Mouse (Mus musculus) embryonic fibroblast, embryonic 13.5 days (primary cell): ENCODE results near the gene Rad51b. TPM values are rescaled to one million over a fixed set of nuclear protein-coding genes. Genes with fewer than 3 reads are reported as not detected.

Experiments used
- H3K27ac ChIP-seq: 2 replicates; pipeline ENCODE4 v1.5.1; 2012; ENCODE audit warnings: low read length, control low read depth, inconsistent platforms; ENCODE audit not compliant: insufficient read depth
- H3K4me1 ChIP-seq: 2 replicates; pipeline ENCODE4 v1.6.1; 2011; ENCODE audit warnings: low read length; ENCODE audit not compliant: control insufficient read depth, insufficient read depth
- H3K4me3 ChIP-seq: 2 replicates; pipeline ENCODE4 v1.5.1; 2011; ENCODE audit warnings: mild to moderate bottlenecking, control low read depth, low read length; ENCODE audit not compliant: insufficient read depth
- CTCF ChIP-seq: IDR thresholded peaks from 2 replicates; pipeline ENCODE4 v1.5.1; 2011; ENCODE audit warnings: mild to moderate bottlenecking, control low read depth, low read length, moderate library complexity, borderline replicate concordance; ENCODE audit not compliant: insufficient read depth
- POLR2A ChIP-seq: IDR thresholded peaks from 2 replicates; pipeline ENCODE4 v1.6.1; 2011; ENCODE audit warnings: low read depth, mild to moderate bottlenecking, control low read depth, low read length, moderate library complexity
- polyA plus RNA-seq: library from polyadenylated mRNA; stranded (reverse); fragments of >200 nt; gene quantifications from 2 replicates; pipeline ENCODE4 v1.2.4, GENCODE M21; 2011; ENCODE audit warnings: low read depth; ENCODE audit not compliant: missing spikeins, insufficient read length

Rad51b gene
- polyA plus RNA-seq, 1 experiment = 4.0 TPM

DNA sequence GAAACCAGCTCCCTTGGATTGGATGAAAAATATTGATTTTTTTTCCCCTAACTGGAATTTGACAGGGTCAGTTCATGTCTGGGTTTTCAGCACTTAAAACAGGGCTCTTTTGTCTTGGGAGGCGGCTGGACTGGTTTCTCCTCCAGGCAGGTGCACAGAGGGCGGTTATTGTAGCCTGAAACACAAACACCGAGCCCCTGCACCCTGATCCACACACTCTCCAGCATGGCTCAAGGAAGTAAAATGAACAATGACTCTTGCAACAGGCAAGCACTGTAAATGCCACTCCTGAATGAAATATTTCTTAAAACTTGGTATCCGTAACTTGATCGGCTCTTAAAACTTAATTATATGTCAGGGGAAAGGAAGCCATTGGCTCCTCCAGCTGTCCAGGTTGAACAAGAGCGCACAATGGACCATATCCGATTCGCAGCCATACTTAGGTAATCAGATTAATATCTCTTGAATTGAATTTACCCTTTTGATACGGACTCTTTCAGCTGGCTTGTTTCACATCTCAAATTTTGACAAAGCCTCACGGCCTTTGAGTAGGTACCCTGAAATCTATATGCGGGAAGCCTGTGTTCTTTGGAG lies 377.9 kb downstream of the Rad51b start:
- TF ChIP-seq POLR2A = no peak
- no peak for TF ChIP-seq CTCF

GRCm38 (mm10) chr12:79675440-79676176 lies 378.5 kb downstream of the Rad51b start:
- H3K4me1 ChIP-seq = peaks cover 6% of the 10 kb centered on the region; the same call in 1 of the 2 replicates
- no peak overlapping the region for H3K27ac ChIP-seq
- H3K4me3 ChIP-seq = no peak overlapping the region
- TF ChIP-seq CTCF (no peak), POLR2A (no peak)

More for the DNA sequence above, 377.9 kb downstream of the Rad51b start:
- no peak overlapping the region for H3K27ac ChIP-seq
- no peak overlapping the region for H3K4me3 ChIP-seq
- H3K4me1 ChIP-seq = peaks cover 6% of the 10 kb centered on the region; the same call in 1 of the 2 replicates

DNA sequence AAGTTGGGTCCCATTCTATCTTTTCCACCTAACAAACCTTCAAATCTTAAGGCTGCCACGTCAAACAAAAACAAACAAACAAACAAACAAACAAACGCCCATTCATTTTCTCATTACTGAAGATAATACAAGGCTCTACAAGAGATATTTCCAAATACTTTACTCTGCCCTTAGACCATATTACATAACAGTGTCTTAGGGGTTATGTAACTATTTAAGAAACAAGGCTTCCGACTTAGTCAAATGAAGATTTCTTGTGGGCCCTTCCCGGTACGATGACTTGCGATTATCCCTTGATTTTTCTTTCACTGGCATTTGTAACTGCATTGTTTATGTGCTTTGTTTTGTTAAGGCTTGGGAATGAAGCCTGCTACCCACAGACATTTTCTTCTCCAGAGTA lies 379.2 kb downstream of the Rad51b start:
- H3K4me1 ChIP-seq = peaks cover 6% of the 10 kb centered on the region; the same call in 1 of the 2 replicates
- no peak overlapping the region for H3K4me3 ChIP-seq
- no peak overlapping the region for H3K27ac ChIP-seq
- no peak for TF ChIP-seq CTCF
- no peak for TF ChIP-seq POLR2A

DNA sequence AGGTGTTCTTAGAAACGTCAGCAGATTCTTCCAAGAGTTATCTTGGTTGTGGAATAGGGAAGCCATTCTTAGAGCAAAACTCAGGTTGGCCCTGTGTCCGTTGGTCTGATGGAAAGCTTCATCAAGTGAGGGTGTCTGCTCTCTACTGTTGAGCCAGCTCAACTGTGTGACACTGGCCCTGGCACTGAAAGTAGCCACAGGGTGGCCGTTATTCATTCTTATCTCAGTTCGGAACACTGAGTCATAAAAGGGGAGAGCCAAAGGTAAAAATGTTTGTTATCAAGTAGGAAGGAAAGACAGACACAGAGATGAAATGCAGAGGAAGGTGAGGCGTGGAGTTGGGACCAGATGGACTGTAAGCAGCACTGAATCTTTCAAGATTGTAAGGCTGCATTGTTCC lies 379.8 kb downstream of the Rad51b start:
- no peak for TF ChIP-seq CTCF
- TF ChIP-seq POLR2A = no peak
- H3K4me1 ChIP-seq = peaks cover 6% of the 10 kb centered on the region; the same call in 1 of the 2 replicates
- H3K4me3 ChIP-seq = no peak overlapping the region
- H3K27ac ChIP-seq = no peak overlapping the region

GRCm38 (mm10) chr12:79679251-79679901 lies 382.3 kb downstream of the Rad51b start:
- Histone ChIP-seq H3K4me3 (no peak overlapping the region), H3K4me1 (peaks cover 6% of the 10 kb centered on the region; the same call in 1 of the 2 replicates), H3K27ac (no peak overlapping the region)
- TF ChIP-seq POLR2A (no peak), CTCF (no peak)

DNA sequence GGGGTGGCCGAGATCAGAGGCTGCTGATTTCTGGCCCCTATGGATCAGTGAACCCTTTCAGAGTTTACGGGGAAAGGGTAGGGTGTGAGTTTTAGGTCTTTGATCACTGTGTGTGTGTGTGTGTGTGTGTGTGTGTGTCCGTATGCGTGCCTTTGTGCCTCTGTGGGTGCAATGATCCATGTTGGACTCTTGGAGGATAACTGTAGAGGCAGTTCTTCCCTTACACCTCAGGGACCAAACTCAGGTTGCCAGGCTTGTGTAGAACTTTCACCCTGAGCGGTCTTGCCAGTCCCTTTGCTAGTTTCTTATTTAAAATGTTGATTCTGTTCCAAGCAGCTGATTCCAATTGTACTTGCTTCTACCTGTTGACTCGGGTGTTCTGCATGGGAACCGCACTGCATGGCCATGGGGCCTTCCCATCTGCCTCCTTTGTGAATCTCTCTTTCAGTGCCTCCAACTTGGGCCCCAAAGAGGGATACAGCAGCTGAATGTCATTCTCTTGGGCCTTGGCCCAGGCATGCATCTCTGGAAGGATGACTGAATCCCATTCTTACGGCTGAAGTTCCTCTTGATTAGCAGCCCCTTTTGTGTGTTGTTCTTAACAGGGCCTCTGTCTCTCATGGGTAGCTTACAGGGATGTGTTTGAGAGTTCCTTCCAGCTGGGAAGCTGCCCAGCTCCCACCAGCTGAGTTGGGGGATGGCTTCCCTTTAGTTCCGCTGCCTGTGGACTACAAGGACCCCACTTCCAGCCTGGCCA lies 383.0 kb downstream of the Rad51b start:
- Histone ChIP-seq H3K4me3 (no peak overlapping the region), H3K4me1 (peaks cover 4% of the 10 kb centered on the region; the same call in 1 of the 2 replicates), H3K27ac (no peak overlapping the region)
- TF ChIP-seq CTCF (no peak), POLR2A (no peak)

- no peak for TF ChIP-seq CTCF
- no peak for TF ChIP-seq POLR2A
- Histone ChIP-seq H3K27ac (no peak overlapping the region), H3K4me3 (no peak overlapping the region), H3K4me1 (no peaks in the 10 kb centered on the region)
Measured at GRCm38 (mm10) chr12:79680698-79681072, 383.6 kb downstream of the Rad51b start.

DNA sequence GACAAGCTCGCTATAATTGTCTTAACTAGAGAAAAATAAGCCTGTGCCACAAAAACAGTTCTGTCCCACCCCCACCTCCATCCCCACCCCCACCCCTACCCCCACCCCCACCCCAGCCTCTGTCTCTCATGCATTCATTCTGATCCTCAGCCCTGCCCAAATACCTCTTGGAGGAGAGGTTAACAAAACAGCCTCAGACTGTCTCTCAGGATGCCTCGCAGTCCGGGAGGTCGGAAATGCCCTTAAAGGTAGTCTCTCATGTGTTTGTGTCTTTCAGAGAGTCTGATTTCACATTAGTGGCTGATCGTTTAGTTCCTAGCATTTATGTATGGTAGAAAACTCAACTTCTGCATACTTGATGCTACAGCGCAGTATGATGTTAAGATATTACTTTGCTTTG lies 384.5 kb downstream of the Rad51b start:
- H3K4me3 ChIP-seq = no peak overlapping the region
- H3K4me1 ChIP-seq = no peaks in the 10 kb centered on the region
- no peak for TF ChIP-seq POLR2A
- TF ChIP-seq CTCF = no peak

DNA sequence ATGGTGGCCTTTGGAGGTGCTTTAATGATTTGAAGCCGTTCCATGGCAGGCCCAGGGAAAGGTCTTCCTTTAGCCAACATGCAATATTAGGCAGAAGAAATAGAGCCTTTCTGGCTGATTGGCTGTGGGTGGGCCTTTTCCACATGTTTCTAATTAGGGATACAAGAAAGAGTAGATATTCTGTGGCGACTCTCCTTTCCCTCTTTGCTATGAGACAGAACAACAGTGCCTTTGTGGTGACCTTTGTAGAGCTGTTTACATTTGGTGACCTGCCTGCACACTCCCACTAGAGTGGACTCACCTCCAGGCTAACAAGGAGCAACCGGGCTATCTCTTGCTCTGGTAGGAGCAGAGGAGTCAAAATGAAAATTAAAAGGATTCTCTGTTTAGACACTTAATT lies 386.3 kb downstream of the Rad51b start:
- H3K4me1 ChIP-seq = no peaks in the 10 kb centered on the region
- no peak for TF ChIP-seq POLR2A
- TF ChIP-seq CTCF = no peak
- H3K4me3 ChIP-seq = no peak overlapping the region
- no peak overlapping the region for H3K27ac ChIP-seq

More for the DNA sequence above, 384.5 kb downstream of the Rad51b start:
- H3K27ac ChIP-seq = no peak overlapping the region
